Mouse (Mus musculus) spleen, postnatal 4 days (tissue): ENCODE measurements around the gene Vmn2r51.
"Not testable (repeated sequence)": the region's sequence is repeated elsewhere in the genome, so short reads cannot be mapped to it uniquely, and the experiment has no call there.

Source experiments
- DNase-seq, 2 experiments: peaks; one replicate each; pipeline ENCODE4 v3.0.0; 2022; ENCODE audit warnings: low spot score in 2 of 2

The Vmn2r51 gene

GRCm38 (mm10) chr7:10105641-10106040 lies at the start of gene Vmn2r51:
Gene Vmn2r51 (minus strand): TSS chr7:10105741.
- not testable (repeated sequence) for DNase-seq

GRCm38 (mm10) chr7:10053196-10053595 lies 52.3 kb downstream of the Vmn2r51 start, which contains the start of gene Vmn2r50:
Gene Vmn2r50 (minus strand): TSS chr7:10053296.
- not testable (repeated sequence) for DNase-seq
